In genomic region chr16:45259663-45260062, GRCm38 (mm10) we compare ENCODE assay signal across 11 mouse cellular contexts. TPM values are rescaled to one million over a fixed set of nuclear protein-coding genes. Genes with fewer than 3 reads are reported as not detected.
A peak's percentile ranks its signal among the peaks of the same experiment; 100 is the strongest.
DNase-seq lines count a peak whose midpoint lies in the region; ATAC-seq and TF ChIP-seq lines count a peak whose summit lies in the region.
"Had no signal": no experiment of that assay in that cellular context is flagged by ENCODE, and none has a peak within 500 bp of the region (broad histone marks: within the 10 kb centered on the region; RNA-seq: fewer than 3 reads in every experiment).

No protein-coding gene starts in this region.

- TF ChIP-seq CTCF in heart, postnatal 0 days (IDR thresholded peaks at IDR 0.05; ENCODE audit: low read depth): 0 out of 2 replicates have a peak, but pooled peaks have one; percentile 3

- whole genome bisulfite sequencing in heart, postnatal 0 days: 77% methylated on average over 2 of the region's 2 CpGs
- WGBS in forebrain, embryonic 14.5 days: 88% methylated on average over 2 of the region's 2 CpGs
- 83% methylated on average over 2 of the region's 2 CpGs for WGBS in forebrain, embryonic 10.5 days

- no peak for TF ChIP-seq EP300 in heart, postnatal 0 days (IDR thresholded peaks at IDR 0.05; ENCODE audit: low read depth)

- DNase-seq in heart, postnatal 0 days (ENCODE audit: low spot score): no peak
- DNase-seq in heart, adult 8-10 months (ENCODE audit: low spot score): no peak
- peak; percentile 67 to 71 for DNase-seq in B cell, adult 2 months
- DNase-seq in T-cell, adult 2 months (ENCODE audit: low spot score): peak; percentile 52
- no peak for DNase-seq in forebrain, embryonic 14.5 days (ENCODE audit: low spot score)
- DNase-seq in gastrocnemius, postnatal 10 days: no peak
- DNase-seq in forebrain, embryonic 10.5 days (ENCODE audit: extremely low spot score, low spot score): no peak
- DNase-seq: cerebellum, adult 11 months had no signal

- no peak overlapping the region for H3K27ac ChIP-seq in heart, postnatal 0 days (ENCODE audit: low read depth)
- no peak overlapping the region for H3K27ac ChIP-seq in forebrain, embryonic 14.5 days (ENCODE audit: low read depth, low read length)
- no peak overlapping the region for H3K27ac ChIP-seq in forebrain, embryonic 10.5 days
- H3K27ac ChIP-seq: hindbrain, embryonic 15.5 days; lung, embryonic 15.5 days had no signal

- no peak overlapping the region for H3K4me2 ChIP-seq in heart, postnatal 0 days (ENCODE audit: low read depth, low read length)
- H3K4me2 ChIP-seq in forebrain, embryonic 14.5 days (ENCODE audit: low read length): no peak overlapping the region
- H3K4me2 ChIP-seq: hindbrain, embryonic 15.5 days; lung, embryonic 15.5 days had no signal

- H3K4me3 ChIP-seq in heart, postnatal 0 days (ENCODE audit: low read depth, low read length): no peak overlapping the region
- H3K4me3 ChIP-seq in forebrain, embryonic 14.5 days (ENCODE audit: low read depth, low read length): no peak overlapping the region
- no peak overlapping the region for H3K4me3 ChIP-seq in forebrain, embryonic 10.5 days
- H3K4me3 ChIP-seq: hindbrain, embryonic 15.5 days; lung, embryonic 15.5 days had no signal

- no peak overlapping the region for H3K9ac ChIP-seq in heart, postnatal 0 days (replicated peaks; ENCODE audit: low read depth, low read length)
- H3K9ac ChIP-seq in forebrain, embryonic 14.5 days (ENCODE audit: low read length): no peak overlapping the region
- H3K9ac ChIP-seq: hindbrain, embryonic 15.5 days; lung, embryonic 15.5 days had no signal

- no peaks in the 10 kb centered on the region for H3K9me3 ChIP-seq in heart, postnatal 0 days (replicated peaks; ENCODE audit: control insufficient read depth, low read length)
- no peaks in the 10 kb centered on the region for H3K9me3 ChIP-seq in forebrain, embryonic 14.5 days (replicated peaks; ENCODE audit: control insufficient read depth, low read length)
- no peaks in the 10 kb centered on the region for H3K9me3 ChIP-seq in forebrain, embryonic 10.5 days
- H3K9me3 ChIP-seq: hindbrain, embryonic 15.5 days; lung, embryonic 15.5 days had no signal

- ATAC-seq in heart, postnatal 0 days (ENCODE audit: insufficient read depth, low read depth): no peak
- ATAC-seq in megakaryocyte, adult 5-6 weeks (ENCODE audit: poor library complexity, severe bottlenecking): peak; percentile 60
- ATAC-seq in forebrain, embryonic 14.5 days: no peak

- H3K36me3 ChIP-seq in heart, postnatal 0 days (replicated peaks; ENCODE audit: control insufficient read depth, insufficient read depth, low read length): no peaks in the 10 kb centered on the region
- H3K36me3 ChIP-seq in forebrain, embryonic 14.5 days (ENCODE audit: control insufficient read depth, insufficient read depth, low read length): no peaks in the 10 kb centered on the region
- H3K36me3 ChIP-seq in forebrain, embryonic 10.5 days (replicated peaks): no peaks in the 10 kb centered on the region
- H3K36me3 ChIP-seq: hindbrain, embryonic 15.5 days; lung, embryonic 15.5 days had no signal

- H3K4me1 ChIP-seq in heart, postnatal 0 days (ENCODE audit: control insufficient read depth, insufficient read depth): no peaks in the 10 kb centered on the region
- H3K4me1 ChIP-seq in forebrain, embryonic 14.5 days (ENCODE audit: control insufficient read depth, insufficient read depth, low read length): no peaks in the 10 kb centered on the region
- H3K4me1 ChIP-seq in forebrain, embryonic 10.5 days: no peaks in the 10 kb centered on the region
- H3K4me1 ChIP-seq: hindbrain, embryonic 15.5 days had no signal

- no peaks in the 10 kb centered on the region for H3K27me3 ChIP-seq in heart, postnatal 0 days (ENCODE audit: control insufficient read depth, insufficient read depth, low read length)
- H3K27me3 ChIP-seq in forebrain, embryonic 14.5 days (replicated peaks; ENCODE audit: control insufficient read depth, insufficient read depth, low read length): no peaks in the 10 kb centered on the region
- H3K27me3 ChIP-seq in forebrain, embryonic 10.5 days (ENCODE audit: poor library complexity, severe bottlenecking): no peaks in the 10 kb centered on the region
- H3K27me3 ChIP-seq: hindbrain, embryonic 15.5 days; lung, embryonic 15.5 days had no signal

RNA-seq across cellular contexts. Expression of gene Btla, which starts 35.5 kb away (rescaled TPM):
- not detected in 2 replicates for total RNA-seq in heart, postnatal 0 days (2014; rRNA removed; ENCODE audit: low replicate concordance)
- 0.05 TPM in 1 of 2 replicates, not detected in the other for polyA plus RNA-seq in heart, postnatal 0 days (2015; fragmentation: Nextera tagmentation; extraction: Ambion mirVana)
- total RNA-seq in heart, adult 8-10 months (2022): under 1 TPM; 0.37 to 0.43 (median 0.39) TPM
- 44.9 and 54.9 TPM in 2 replicates for total RNA-seq in megakaryocyte, adult 5-6 weeks (2015)
- 51.8 and 55.8 TPM in 2 replicates for total RNA-seq in megakaryocyte, adult 5-6 weeks (2017)
- polyA plus RNA-seq in forebrain, embryonic 14.5 days (2014; fragmentation: Nextera tagmentation; extraction: Ambion mirVana): 0.09 and 0.13 TPM in 2 replicates
- total RNA-seq in gastrocnemius, postnatal 10 days (2021): under 1 TPM; 0.09 to 0.93 TPM
- polyA plus RNA-seq in forebrain, embryonic 10.5 days (2016; fragmentation: Nextera tagmentation; extraction: Ambion mirVana): 0.11 and 0.30 TPM in 2 replicates

Comparison
In these comparisons a context has a peak if more than half of its experiments do, and no peak if none do; other contexts are left out.
1. DNase-seq: peak in B cell, adult 2 months (2 of 2) and T-cell, adult 2 months (single experiment); none in heart, postnatal 0 days (single experiment), heart, adult 8-10 months (single experiment), forebrain, embryonic 14.5 days (single experiment), gastrocnemius, postnatal 10 days (single experiment) and forebrain, embryonic 10.5 days (single experiment).
2. RNA of gene Btla, which starts 35.5 kb away (total RNA-seq): 44.9 to 55.8 TPM in megakaryocyte, adult 5-6 weeks; 0.09 to 0.93 TPM in gastrocnemius, postnatal 10 days, 0.37 to 0.43 TPM in heart, adult 8-10 months and not detected in heart, postnatal 0 days; every median in the first group is over 10 times any median in the second.